Mouse (Mus musculus) left cerebral cortex, postnatal 36 days (tissue): ENCODE measurements around the gene Smco3. TPM values are rescaled to one million over a fixed set of nuclear protein-coding genes. Genes with fewer than 3 reads are reported as not detected.
A peak's percentile ranks its signal among the peaks of the same experiment; 100 is the strongest.

Source experiments
- DNase-seq, 2 experiments: peaks; one replicate each; pipeline ENCODE4 v3.0.0; 2021 to 2022; ENCODE audit warnings: low spot score in 2 of 2, mixed read lengths in 1 of 2
- intact Hi-C: fragments of 180-260 bp; cut with DNase I; formaldehyde crosslinking; loops from one replicate; pipeline ENCODE4 v1.15.1; 2025
- total RNA-seq, 2 experiments: library from RNA; stranded (reverse); gene quantifications; 2 replicates each; pipeline ENCODE4 v1.2.3; 2021

The Smco3 gene
- total RNA-seq, 2 experiments from 2014 or later = 3.6 to 5.6 TPM

DNA sequence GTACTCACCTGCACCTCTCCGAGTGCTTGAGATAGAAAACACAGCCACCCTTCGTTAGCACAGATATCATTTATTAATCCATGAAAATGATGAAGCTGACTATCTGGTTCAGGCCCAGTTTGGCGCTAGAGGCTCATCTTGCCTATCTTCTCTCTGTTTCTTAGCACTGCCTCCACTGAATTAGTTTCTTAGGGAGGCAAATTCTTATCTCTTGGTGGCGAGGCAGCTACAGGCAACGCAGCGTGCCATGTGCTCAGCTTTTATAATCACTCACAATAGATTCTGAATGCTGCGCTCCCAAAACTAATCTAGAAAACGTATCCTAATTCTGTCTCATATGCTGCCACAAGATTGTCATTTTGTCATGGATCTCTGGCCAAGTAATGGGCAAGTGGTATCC is 13.1 kb upstream of the Smco3 start:
- no peak for DNase-seq
- intact Hi-C loops = no loop called here

DNA sequence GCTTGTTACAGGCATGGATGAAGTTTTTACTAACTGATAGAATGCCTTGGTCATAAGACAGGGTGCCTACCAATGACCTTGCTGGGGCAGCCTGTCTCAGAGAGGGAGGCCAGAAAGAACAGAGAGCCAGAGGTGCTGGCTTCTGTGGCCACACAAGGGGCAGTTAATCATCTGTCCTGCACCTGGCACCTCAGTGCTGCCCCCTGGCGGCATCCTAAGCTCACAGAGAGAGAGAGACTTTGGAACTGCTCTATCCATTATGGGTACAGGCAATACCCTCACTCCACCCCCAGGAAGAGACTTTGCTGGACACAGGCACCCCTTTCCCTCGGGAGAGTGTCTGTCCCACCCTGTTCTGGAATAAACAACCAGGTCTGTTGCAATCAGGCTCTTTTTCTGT is 12.5 kb upstream of the Smco3 start:
- intact Hi-C loops = no loop called here
- DNase-seq = no peak

DNA sequence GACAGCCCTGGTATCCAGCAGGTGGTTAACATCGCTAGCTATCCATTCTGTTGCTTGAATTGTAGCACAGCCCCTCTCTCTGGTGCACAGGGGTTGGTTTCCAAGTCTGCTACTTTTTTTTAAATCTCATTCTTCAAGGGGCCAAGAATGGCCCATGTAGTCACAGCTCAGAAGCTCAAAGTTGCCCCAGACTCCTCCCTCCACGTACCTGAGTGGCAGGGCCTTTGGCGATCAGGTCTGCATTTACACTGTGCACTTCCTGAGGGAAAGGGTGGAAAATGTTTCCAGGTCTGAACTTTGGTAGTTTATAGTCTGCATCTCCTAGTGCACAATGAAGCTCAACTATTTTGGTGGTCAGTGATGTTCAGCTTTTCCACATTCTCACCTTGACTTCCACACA is 12.0 kb upstream of the Smco3 start:
- intact Hi-C loops = no loop called here
- DNase-seq = no peak

DNA sequence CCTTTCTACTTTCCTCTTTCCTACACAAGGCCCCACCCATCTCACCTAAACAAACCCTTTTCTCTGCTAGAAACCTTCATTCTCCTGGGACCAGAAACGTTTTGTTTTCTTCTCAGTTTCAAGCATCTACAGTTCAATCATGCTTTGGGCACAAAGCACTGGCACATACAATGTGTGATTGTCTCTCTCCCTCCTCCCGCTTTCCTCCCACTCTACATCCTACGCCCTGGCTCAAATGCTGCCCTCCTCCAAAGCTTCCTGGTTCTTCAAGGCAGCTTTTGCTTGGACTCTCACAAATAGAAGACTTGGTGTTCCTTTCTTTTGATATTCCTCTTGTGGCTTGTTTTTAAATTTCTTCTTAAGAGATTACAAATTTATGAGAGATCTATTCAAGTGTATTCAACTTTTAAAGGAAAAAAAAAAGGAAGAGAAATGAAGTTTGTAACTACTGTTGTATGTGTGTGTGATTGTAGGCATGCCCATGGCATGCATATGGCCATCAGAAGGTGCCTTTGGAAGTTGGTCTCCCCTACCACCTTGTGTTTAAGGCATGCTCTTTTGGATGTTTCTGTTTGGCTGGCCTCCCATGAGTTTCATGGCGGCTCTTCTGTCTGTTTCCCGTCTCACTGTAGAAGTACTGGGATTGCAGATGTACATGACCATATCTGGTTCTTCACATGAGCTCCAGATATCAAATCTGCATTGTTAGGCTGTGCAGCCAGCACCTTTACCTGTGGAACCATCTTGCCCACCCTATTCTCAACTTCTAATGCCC is 10.6 kb upstream of the Smco3 start:
- DNase-seq = no peak
- intact Hi-C loops = no loop called here

DNA sequence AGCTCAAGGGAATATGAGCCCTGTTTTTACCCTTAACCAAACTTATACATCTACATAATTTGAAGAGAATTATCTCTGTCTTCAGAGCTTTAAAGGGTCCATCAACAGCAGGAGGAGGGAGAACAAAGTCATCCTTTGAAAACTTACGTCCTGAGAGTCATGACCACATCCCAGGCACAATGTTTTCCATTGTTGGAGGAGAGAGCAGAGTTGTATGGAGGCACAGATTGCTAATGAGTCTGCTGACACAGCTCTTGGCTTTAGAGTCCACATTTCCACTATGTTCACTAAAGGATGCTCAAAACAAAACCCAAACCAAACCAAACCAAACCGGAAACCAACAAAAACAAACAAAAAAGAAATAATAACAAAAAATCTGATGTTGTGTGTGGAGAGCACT is 9.7 kb upstream of the Smco3 start:
- no peak for DNase-seq
- intact Hi-C loops = no loop called here

DNA sequence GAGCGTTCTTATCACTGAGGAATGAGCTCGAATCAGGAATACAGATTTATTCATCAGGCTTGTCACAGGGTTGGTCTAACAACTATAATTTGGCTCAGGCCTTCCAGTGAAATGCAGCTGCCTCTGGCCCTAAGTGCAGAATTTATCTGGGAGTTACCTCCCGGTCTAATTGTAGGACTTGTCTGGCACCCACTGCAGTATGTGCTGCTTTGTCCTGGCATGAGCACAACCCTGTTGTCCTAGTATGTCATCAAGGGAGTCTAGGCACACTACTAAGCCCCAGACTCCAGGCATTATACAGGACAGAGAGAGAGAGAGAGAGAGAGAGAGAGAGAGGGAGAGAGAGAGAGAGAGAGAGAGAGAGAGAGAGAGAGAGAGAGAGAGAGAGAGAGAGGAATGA is 2.1 kb upstream of the Smco3 start:
- intact Hi-C loops = no loop called here
- no peak for DNase-seq

DNA sequence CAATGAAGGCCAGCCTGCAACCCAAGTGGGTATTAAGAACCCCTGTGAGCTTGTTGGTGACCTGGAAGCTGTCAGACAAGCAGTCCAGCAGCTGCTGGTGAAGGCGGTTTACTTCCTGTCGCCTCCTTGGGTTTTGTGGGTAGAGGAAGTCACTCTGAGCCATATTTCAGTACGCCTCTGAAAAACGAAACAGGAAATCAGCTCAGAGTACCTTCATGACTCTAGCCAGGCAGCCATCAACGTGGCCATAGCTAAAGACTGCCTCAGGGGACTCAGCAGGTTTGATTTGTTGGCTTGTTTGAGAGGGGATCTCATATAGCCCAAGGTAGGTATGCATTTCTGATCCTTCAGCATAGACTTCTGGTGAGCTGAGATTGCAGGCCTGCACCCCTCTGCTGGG is 3.5 kb downstream of the Smco3 start:
- DNase-seq = no peak
- intact Hi-C loops = no loop called here

DNA sequence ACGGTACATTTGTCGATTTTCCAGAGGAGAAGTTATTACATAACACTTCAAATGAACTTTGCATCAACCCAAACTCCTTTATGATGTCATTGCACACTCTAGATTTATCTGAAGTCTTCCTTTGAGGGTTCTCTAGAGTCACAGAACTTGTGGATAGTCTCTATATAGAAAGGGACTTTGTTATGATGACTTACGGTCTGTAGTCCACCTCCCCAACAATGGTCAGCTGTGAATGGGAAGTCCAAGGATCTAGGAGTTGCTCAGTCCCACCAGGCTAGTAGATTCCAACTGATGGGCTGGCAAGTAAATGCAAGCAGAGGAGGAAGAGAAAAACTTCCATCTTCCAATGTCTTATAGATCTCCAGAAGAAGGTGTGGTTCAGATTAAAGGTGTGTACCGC is 6.6 kb downstream of the Smco3 start:
- intact Hi-C loops = no loop called here
- no peak for DNase-seq

DNA sequence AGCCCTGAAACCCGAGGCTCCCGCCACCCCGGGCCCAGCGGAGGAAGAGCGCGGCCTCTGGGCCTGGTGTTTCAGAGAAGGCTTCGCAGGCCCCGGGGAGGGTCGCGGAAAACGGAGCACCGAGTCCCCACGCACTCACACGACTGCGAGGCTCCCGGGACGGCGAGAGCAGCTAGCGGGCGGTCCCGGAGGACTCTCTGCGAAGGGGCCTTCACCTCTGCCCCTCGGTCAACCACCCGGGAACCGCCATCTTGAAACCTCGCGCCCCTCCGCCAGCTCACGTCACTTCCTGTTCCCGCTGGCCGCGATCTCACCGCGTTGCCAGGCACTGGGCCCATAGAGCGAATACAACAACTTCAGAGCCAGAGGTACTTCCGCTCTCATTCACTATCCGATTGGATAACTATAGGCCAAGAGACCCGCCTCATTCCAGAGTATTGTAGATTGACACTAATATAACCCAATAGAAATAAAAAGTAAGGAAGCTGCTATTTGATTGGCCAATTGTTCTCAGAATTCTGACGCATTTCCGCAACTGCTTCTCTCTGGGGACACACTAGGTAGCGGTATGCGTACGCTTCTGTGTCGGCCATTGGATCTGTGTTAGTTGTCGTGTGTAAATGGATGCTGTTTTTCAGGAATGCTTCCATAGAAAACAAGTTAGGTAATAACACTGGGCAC is 7.2 kb downstream of the Smco3 start, which contains the start of gene Wbp11:
Gene Wbp11 (minus strand): TSS at position 353 of the 681 bp plus-strand sequence.
- intact Hi-C loops = loop anchor here (1.0 kb wide), 1 partner anchor 22 kb away; no protein-coding TSS in a partner anchor
- DNase-seq = peak; percentile 95

DNA sequence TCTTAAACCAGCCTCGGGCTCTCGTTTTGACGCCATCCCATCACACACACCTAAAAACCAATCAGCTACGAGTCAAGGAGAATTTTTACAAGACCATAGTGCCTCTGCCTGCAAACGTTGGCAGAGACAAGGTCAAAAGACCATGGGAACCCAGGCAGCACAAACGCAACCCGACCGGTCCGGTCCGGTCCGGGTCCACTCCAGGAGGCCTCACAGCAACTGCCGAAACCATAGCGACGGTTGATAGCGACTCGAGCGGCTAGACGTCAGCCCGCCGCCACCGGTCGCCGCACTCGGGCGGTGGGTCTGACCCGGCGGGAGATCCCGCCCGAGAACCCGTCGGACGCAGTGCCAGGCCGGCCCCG is 7.8 kb downstream of the Smco3 start, which contains the start of gene BC049715:
Gene BC049715 (plus strand): TSS at position 111 of the 365 bp plus-strand sequence.
- intact Hi-C loops = loop anchor here (1.0 kb wide), 1 partner anchor 21 kb away; no protein-coding TSS in a partner anchor

DNA sequence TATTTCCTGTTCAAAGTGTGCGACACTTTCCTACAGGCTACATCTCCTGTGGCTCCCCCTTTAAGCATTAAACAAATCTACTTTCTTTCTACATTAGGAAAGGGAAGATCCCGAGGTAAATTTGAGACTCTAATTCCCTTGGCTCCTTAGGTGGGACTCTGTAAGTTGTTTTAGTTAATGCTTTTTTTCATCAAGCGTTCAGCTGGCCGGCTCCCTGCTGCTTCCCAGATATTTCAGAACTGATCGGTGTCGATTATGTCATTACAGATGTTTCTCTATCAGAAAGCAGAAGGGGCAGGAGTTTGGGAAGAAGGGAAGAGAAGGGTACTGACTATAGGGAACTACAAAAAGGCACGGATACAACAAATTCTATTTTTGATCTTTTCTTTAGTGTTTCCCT is 8.1 kb downstream of the Smco3 start:
- intact Hi-C loops = loop anchor here (1.0 kb wide), 1 partner anchor 21 kb away; no protein-coding TSS in a partner anchor
- no peak for DNase-seq

More for the DNA sequence above, 7.8 kb downstream of the Smco3 start, which contains the start of gene BC049715:
- no peak for DNase-seq

DNA sequence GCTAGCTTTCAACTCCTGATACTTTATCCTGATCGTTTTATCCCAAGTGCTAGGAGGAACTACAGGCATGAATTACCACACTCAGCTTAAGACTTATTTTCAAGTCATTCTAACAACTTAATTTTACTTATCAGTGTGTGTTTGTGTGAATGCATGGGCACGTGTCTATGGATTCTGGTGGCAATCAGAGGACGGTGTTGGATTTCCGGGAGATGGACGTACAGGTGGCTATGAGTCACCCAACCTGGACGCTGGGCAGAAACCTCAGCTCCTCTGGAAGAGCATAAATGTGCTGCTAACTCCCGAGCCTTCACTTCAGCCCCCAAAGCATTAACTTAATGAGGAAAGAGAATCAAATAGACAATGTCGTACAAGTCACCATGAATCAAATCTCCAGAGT is 10.3 kb downstream of the Smco3 start:
- intact Hi-C loops = no loop called here

DNA sequence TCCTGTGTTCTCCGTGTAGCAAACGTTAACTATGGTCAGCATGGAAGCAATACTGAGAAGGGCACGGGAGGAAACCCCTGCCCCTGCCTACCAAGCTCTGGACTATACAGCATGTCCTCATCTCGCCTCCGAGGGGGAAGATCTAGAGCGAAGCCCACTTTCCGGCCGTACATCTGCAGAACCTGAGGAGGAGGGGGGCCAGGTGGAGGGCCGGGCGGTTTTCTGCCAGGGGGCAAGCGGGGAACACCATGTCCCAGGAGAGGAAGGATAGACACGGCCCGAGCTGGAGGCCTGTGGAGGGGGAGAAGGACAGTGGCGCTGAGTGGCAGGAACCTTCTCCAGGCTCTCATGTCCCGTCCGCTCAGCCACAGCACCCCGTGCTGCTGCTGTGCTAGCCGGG is 14.2 kb downstream of the Smco3 start:
- intact Hi-C loops = no loop called here
- no peak for DNase-seq

More for the DNA sequence above, 10.3 kb downstream of the Smco3 start:
- no peak for DNase-seq

DNA sequence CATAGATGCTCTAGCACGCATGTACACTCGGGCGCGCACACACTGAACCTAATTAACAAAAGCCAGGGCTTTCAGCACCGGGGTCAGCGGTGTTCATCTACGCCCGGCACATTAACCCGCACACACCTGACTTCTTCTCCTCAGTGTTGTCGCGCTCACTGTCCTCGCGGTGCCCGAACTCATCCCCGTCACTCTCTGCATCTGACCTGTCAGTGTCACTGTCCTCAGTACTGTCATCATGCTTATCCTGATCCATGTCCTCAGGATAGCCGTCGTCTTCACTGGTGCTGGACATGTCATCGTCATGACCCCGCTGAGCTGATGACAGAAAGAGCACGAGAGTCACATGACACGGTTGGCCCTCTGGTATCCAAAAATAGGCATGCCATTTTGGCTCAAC is 14.9 kb downstream of the Smco3 start:
- intact Hi-C loops = no loop called here
- DNase-seq = no peak

DNA sequence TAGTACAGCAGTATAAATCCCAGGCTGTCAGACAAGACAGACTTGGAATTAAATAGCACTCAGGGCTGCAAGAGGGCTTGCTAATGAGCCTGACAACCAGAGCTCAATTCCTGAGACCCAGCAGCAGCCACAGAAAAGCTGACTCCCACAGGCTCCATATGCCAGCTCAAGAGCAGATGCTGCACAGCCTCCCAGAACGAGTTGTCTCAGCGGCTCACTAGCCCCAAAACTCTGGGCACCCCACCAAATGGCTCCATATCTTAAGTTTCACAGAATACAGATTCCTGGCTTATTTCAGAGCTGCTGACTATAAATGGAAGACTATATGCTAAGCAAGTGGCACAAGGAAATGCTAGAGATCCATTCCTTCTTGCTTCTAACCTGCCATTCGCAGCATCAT is 17.7 kb downstream of the Smco3 start:
- intact Hi-C loops = no loop called here
- DNase-seq = peak; percentile 88 to 90

DNA sequence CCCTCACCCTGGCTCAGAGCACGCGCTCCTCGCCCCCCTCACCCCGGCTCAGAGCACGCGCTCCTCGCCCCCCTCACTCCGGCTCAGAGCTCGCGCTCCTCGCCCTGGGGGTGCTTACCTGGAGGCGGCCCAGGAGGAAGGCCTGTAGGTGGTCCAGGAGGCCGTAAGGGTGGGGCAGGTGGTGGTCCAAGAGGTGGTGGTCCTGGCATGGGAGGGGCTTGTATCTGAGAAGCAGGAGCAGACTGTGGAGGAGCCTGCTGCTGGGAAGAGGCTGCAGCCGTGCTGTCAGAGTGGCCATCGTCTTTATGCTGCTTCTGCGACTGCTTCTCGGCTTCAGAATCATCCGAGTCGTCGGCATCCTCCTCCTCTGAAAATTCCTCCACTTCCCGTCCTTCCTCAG is 18.4 kb downstream of the Smco3 start:
- no peak for DNase-seq
- intact Hi-C loops = no loop called here

DNA sequence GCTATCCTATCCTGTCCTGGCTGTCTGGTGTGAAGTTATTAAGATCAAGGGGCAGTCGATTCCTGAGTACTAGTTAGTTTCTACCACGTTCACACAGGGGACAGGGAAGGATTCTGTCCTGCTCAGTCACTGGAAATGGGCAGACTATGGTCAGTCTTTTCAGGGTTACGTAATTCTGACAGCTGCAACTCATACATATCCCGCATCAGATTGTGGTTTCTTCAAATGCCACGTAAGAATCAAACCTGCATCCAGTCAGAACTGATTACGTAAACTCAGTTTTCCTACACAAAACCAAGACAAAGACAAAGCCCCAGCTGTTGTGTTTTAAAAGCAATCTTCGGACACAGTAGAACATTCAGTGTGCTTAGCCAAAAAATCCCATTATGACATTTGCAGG is 19.9 kb downstream of the Smco3 start:
- intact Hi-C loops = no loop called here
- DNase-seq = no peak

DNA sequence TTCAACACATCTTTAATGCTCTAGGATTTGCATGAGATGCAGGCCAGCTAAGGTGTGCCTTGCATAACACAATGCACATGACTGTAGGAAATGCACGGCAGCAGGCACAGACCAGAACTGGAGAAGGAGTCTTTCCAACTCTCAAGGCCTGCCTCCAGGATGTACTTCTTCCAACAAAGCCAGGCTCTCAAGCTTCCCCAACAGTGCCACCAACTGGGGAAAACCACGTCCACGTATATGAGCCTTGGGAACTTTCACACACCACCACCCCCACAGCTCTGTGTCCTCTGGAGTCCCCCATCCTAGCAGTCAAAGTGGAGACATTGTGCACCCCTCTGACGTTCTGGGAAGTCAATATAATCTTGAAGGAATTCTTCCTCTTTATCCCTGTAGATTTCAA is 22.1 kb downstream of the Smco3 start:
- intact Hi-C loops = no loop called here
- DNase-seq = peak in 1 of 2 experiments; percentile 15

DNA sequence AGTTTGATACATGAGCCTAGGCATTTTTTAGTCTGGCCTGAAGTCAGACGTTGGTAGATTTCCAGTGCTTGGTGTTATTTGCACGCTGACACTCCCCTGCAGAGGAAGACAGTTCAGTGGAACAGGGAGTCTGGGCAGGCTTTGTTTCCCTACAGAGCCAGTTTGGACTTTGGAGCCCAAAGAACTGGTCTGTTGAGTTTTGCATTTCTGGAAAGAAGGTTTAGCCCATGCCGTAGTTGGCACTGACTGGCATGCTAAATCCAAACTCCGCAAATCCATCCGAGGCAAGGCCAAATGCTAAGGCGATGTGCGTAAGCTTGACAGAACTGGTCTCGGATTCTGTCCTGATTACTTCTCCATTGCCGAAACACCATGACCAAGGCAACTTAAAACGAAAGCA is 24.1 kb downstream of the Smco3 start:
- DNase-seq = no peak
- intact Hi-C loops = no loop called here

DNA sequence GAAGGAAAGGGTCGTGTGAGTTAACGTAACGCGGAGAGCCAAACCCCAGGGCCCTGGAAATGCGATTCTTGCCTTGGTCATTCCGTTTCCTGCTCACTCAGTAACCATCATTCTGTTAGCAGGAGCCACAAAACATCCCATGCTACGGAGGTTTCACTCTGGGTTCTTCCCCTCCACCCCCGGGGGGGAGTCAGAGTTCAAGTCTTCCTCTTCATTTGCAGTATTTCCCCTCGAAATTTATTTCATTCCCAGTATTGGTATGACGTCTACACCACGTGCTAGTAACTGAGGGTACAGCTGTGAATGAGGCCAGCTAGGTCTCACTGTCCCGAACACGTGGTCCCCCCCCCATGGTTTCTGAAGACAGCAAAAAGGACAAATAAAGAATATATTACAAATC is 25.6 kb downstream of the Smco3 start:
- intact Hi-C loops = no loop called here
- no peak for DNase-seq

DNA sequence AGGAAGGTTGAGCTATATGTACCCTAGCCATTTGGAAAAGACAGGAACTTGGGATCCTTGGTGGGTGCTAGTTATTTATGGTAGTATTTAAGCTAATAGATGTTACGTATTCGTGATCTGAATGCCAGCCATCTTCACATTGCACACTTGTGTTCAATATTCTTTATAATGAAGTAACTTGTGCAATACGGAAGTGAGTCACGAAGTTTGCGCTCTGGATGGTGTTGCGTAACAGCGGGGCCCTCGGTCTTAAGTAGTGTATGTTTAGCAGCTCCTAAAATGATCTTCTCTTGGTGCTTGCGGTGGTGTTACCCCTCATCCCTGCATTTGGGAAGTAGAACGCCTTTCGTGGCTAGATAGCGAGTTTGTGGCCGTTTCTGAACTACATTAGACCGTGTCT is 26.2 kb downstream of the Smco3 start:
- peak; percentile 23 to 47 for DNase-seq
- intact Hi-C loops = no loop called here
